11 mouse cellular contexts compared by ENCODE assay signal in genomic region chr17:48999463-49000227, GRCm38 (mm10).
DNase-seq lines count a peak whose midpoint lies in the region; ATAC-seq and TF ChIP-seq lines count a peak whose summit lies in the region.
"Had no signal": no experiment of that assay in that cellular context is flagged by ENCODE, and none has a peak within 500 bp of the region (broad histone marks: within the 10 kb centered on the region; RNA-seq: fewer than 3 reads in every experiment).

No protein-coding gene starts in this region.

- H3K4me1 ChIP-seq in intestine, embryonic 14.5 days (replicated peaks; ENCODE audit: control insufficient read depth, insufficient read depth, low read length): peaks cover 10% of the 10 kb centered on the region; the same call in 1 of the 2 replicates
- H3K4me1 ChIP-seq in intestine, postnatal 0 days (replicated peaks; ENCODE audit: control insufficient read depth, insufficient read depth, low read length): no peaks in the 10 kb centered on the region
- no peaks in the 10 kb centered on the region; the same call in 1 of the 2 replicates for H3K4me1 ChIP-seq in stomach, embryonic 14.5 days (ENCODE audit: control insufficient read depth, insufficient read depth, low read length)
- no peaks in the 10 kb centered on the region for H3K4me1 ChIP-seq in stomach, postnatal 0 days (replicated peaks; ENCODE audit: control insufficient read depth, insufficient read depth)
- 0 out of 2 replicates have a peak, but pooled peaks cover 2% of the 10 kb centered on the region for H3K4me1 ChIP-seq in intestine, embryonic 16.5 days (ENCODE audit: control insufficient read depth, insufficient read depth, low read length)

- no peak overlapping the region for H3K9ac ChIP-seq in intestine, embryonic 14.5 days (ENCODE audit: low read length)
- no peak overlapping the region for H3K9ac ChIP-seq in intestine, postnatal 0 days (ENCODE audit: low read depth, low read length)
- H3K9ac ChIP-seq in stomach, embryonic 14.5 days (replicated peaks; ENCODE audit: low read depth, low read length): no peak overlapping the region
- H3K9ac ChIP-seq in stomach, postnatal 0 days (ENCODE audit: low read length): no peak overlapping the region
- no peak overlapping the region for H3K9ac ChIP-seq in intestine, embryonic 16.5 days (ENCODE audit: low read depth, low read length)

- H3K36me3 ChIP-seq in intestine, embryonic 14.5 days (ENCODE audit: control insufficient read depth, insufficient read depth, low read length): no peaks in the 10 kb centered on the region
- H3K36me3 ChIP-seq in intestine, postnatal 0 days (ENCODE audit: control insufficient read depth, insufficient read depth): no peaks in the 10 kb centered on the region
- no peaks in the 10 kb centered on the region for H3K36me3 ChIP-seq in stomach, embryonic 14.5 days (ENCODE audit: control insufficient read depth, insufficient read depth, low read length)
- no peaks in the 10 kb centered on the region for H3K36me3 ChIP-seq in stomach, postnatal 0 days (ENCODE audit: control insufficient read depth, insufficient read depth, low read length)
- no peaks in the 10 kb centered on the region for H3K36me3 ChIP-seq in intestine, embryonic 16.5 days (ENCODE audit: control insufficient read depth, insufficient read depth, low read length)

- peak; percentile 58; the same call in 1 of the 2 replicates for ATAC-seq in intestine, embryonic 14.5 days (replicated peaks; ENCODE audit: low FRiP score, low TSS enrichment, low read depth)
- no peak for ATAC-seq in intestine, postnatal 0 days
- ATAC-seq in stomach, embryonic 14.5 days (ENCODE audit: insufficient number of reproducible peaks, insufficient read depth, low FRiP score, low read depth): peak; percentile 74; the same call in 1 of the 2 replicates
- no peak for ATAC-seq in stomach, postnatal 0 days (ENCODE audit: low FRiP score, low TSS enrichment)
- peak; percentile 59; the same call in 1 of the 2 replicates for ATAC-seq in intestine, embryonic 16.5 days

- H3K9me3 ChIP-seq in intestine, embryonic 14.5 days (ENCODE audit: control insufficient read depth, low read length): 0 out of 2 replicates have a peak, but pooled peaks cover 2% of the 10 kb centered on the region
- no peaks in the 10 kb centered on the region for H3K9me3 ChIP-seq in intestine, postnatal 0 days (ENCODE audit: control insufficient read depth)
- no peaks in the 10 kb centered on the region for H3K9me3 ChIP-seq in stomach, embryonic 14.5 days (ENCODE audit: control insufficient read depth, low read depth, low read length)
- H3K9me3 ChIP-seq in stomach, postnatal 0 days (ENCODE audit: control insufficient read depth, low read length): no peaks in the 10 kb centered on the region
- H3K9me3 ChIP-seq in intestine, embryonic 16.5 days (ENCODE audit: control insufficient read depth, low read length): no peaks in the 10 kb centered on the region

- no peak for DNase-seq in intestine, embryonic 14.5 days (ENCODE audit: low spot score)
- no peak for DNase-seq in stomach, postnatal 0 days (ENCODE audit: low spot score)
- DNase-seq in retina, embryonic 14.5 days (ENCODE audit: low spot score): no peak
- DNase-seq in cerebellum, postnatal 10 days: no peak
- no peak for DNase-seq in adipocyte (ENCODE audit: low spot score)
- DNase-seq: adrenal gland, postnatal 25 days; cerebellum, adult 9-10 months; heart, postnatal 36 days had no signal

- no peak overlapping the region for H3K27ac ChIP-seq in intestine, embryonic 14.5 days (ENCODE audit: low read depth)
- no peak overlapping the region for H3K27ac ChIP-seq in intestine, postnatal 0 days (ENCODE audit: low read depth, low read length)
- no peak overlapping the region for H3K27ac ChIP-seq in stomach, embryonic 14.5 days (ENCODE audit: low read length)
- no peak overlapping the region for H3K27ac ChIP-seq in stomach, postnatal 0 days (replicated peaks)
- no peak overlapping the region for H3K27ac ChIP-seq in intestine, embryonic 16.5 days (ENCODE audit: low read length)

- H3K27me3 ChIP-seq in intestine, embryonic 14.5 days (replicated peaks; ENCODE audit: control insufficient read depth, insufficient read depth, low read length): no peaks in the 10 kb centered on the region
- H3K27me3 ChIP-seq in intestine, postnatal 0 days (replicated peaks; ENCODE audit: control insufficient read depth, insufficient read depth, low read length): no peaks in the 10 kb centered on the region
- no peaks in the 10 kb centered on the region for H3K27me3 ChIP-seq in stomach, embryonic 14.5 days (ENCODE audit: control insufficient read depth, insufficient read depth, low read length)
- no peaks in the 10 kb centered on the region for H3K27me3 ChIP-seq in stomach, postnatal 0 days (ENCODE audit: control insufficient read depth, insufficient read depth, low read length)
- no peaks in the 10 kb centered on the region for H3K27me3 ChIP-seq in intestine, embryonic 16.5 days (replicated peaks; ENCODE audit: control insufficient read depth, insufficient read depth, low read length)

- H3K4me2 ChIP-seq in intestine, embryonic 14.5 days (ENCODE audit: low read length): peak overlapping the region; percentile 4; the same call in 1 of the 2 replicates
- H3K4me2 ChIP-seq in intestine, postnatal 0 days (replicated peaks; ENCODE audit: low read depth): no peak overlapping the region
- no peak overlapping the region for H3K4me2 ChIP-seq in stomach, embryonic 14.5 days (replicated peaks; ENCODE audit: low read depth, low read length)
- H3K4me2 ChIP-seq in stomach, postnatal 0 days (replicated peaks; ENCODE audit: low read depth): no peak overlapping the region
- H3K4me2 ChIP-seq in intestine, embryonic 16.5 days (ENCODE audit: low read depth, low read length): no peak overlapping the region

- TF ChIP-seq CTCF in intestine, postnatal 0 days (IDR thresholded peaks at IDR 0.05; ENCODE audit: low read depth): no peak
- no peak for TF ChIP-seq CTCF in stomach, postnatal 0 days (IDR thresholded peaks at IDR 0.05; ENCODE audit: low read depth)

- H3K4me3 ChIP-seq in intestine, embryonic 14.5 days (ENCODE audit: low read depth, low read length): no peak overlapping the region
- no peak overlapping the region for H3K4me3 ChIP-seq in intestine, postnatal 0 days (ENCODE audit: low read depth, low read length)
- no peak overlapping the region for H3K4me3 ChIP-seq in stomach, embryonic 14.5 days (ENCODE audit: low read depth, low read length)
- no peak overlapping the region for H3K4me3 ChIP-seq in stomach, postnatal 0 days (ENCODE audit: low read depth, low read length)
- H3K4me3 ChIP-seq in intestine, embryonic 16.5 days (ENCODE audit: low read length): no peak overlapping the region

- TF ChIP-seq EP300 in stomach, postnatal 0 days (optimal IDR thresholded peaks at IDR 0.05): no peak

- WGBS in intestine, embryonic 14.5 days: 5% methylated on average over 11 of the region's 11 CpGs
- WGBS in intestine, postnatal 0 days: 9% methylated on average over 11 of the region's 11 CpGs
- 5% methylated on average over 11 of the region's 11 CpGs for WGBS in stomach, embryonic 14.5 days
- 9% methylated on average over 11 of the region's 11 CpGs for WGBS in stomach, postnatal 0 days
- 5% methylated on average over 11 of the region's 11 CpGs for WGBS in intestine, embryonic 16.5 days

Comparison
In these comparisons a context has a peak if more than half of its experiments do, and no peak if none do; other contexts are left out.
1. ATAC-seq: peak in intestine, embryonic 14.5 days (single experiment), stomach, embryonic 14.5 days (single experiment) and intestine, embryonic 16.5 days (single experiment); none in intestine, postnatal 0 days (single experiment) and stomach, postnatal 0 days (single experiment).